Comparison of ENCODE assay signal across 30 mouse cellular contexts in the genomic region with DNA sequence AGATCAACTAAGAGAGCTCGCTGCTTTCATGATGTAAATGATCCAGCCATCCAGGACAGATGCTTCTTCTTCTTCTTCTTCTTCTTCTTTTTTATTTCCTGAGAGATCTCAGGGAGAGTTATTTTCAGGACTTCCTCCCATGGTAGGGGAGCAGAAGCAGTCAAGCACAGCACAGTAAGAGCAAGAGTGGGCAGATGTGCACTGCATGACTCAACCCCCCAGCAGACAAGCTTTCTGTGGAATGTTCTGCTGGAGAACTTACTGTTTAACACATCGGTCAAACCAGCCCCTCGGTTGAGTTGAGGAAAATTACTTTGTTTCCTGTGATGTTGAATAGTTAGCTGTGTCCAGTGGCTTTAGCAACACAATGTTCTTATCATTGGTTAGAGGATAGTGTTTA.
DNase-seq lines count a peak whose midpoint lies in the region; ATAC-seq and TF ChIP-seq lines count a peak whose summit lies in the region.
"Had no signal": no experiment of that assay in that cellular context is flagged by ENCODE, and none has a peak within 500 bp of the region (broad histone marks: within the 10 kb centered on the region; RNA-seq: fewer than 3 reads in every experiment).

No protein-coding gene starts in this region.

- in situ Hi-C loops in CH12.LX (cut with MboI; ENCODE audit: low pct_ligation_motif_present, low pct_unique_long_range_greater_than_20kb, low sequenced_read_pairs): no loop called here

- WGBS in forebrain, embryonic 10.5 days: 95% methylated on average over 3 of the region's 3 CpGs

- TF ChIP-seq CTCF in CH12.LX (conservative IDR thresholded peaks at IDR 0.05 in 1 of 2, IDR thresholded peaks at IDR 0.05 in 1 of 2; ENCODE audit: low read depth in 2 of 2, low read length in 2 of 2): no peak

- TF ChIP-seq POLR2A in CH12.LX (IDR thresholded peaks at IDR 0.05; ENCODE audit: low read depth, low read length): no peak

- H3K4me2 ChIP-seq in CH12.LX (ENCODE audit: insufficient read depth, low read depth, poor library complexity, severe bottlenecking): peak overlapping the region; percentile 6; the same call in 1 of the 2 replicates
- H3K4me2 ChIP-seq: forebrain, embryonic 15.5 days; heart, embryonic 13.5 days; hindbrain, embryonic 14.5 days; limb, embryonic 12.5 days; liver, embryonic 15.5 days; lung, embryonic 14.5 days; stomach, embryonic 15.5 days had no signal

- TF ChIP-seq RAD21 in CH12.LX (IDR thresholded peaks at IDR 0.05; ENCODE audit: low read depth, low read length): no peak

- H3K4me1 ChIP-seq in CH12.LX (ENCODE audit: control insufficient read depth in 1 of 2, insufficient read depth in 2 of 2): peaks cover 0 to 20% of the 10 kb centered on the region in 2 experiments; a peak in 2 of 4 replicates
- no peaks in the 10 kb centered on the region; the same call in 1 of the 2 replicates for H3K4me1 ChIP-seq in forebrain, embryonic 10.5 days
- H3K4me1 ChIP-seq: forebrain, embryonic 15.5 days; heart, embryonic 13.5 days; limb, embryonic 12.5 days; liver, embryonic 15.5 days; stomach, embryonic 15.5 days had no signal

- intact Hi-C loops in left cerebral cortex, postnatal 10 days (cut with DNase I): no loop called here

- no peaks in the 10 kb centered on the region for H3K36me3 ChIP-seq in CH12.LX (replicated peaks in 1 of 2; ENCODE audit: control insufficient read depth in 1 of 2, insufficient read depth in 1 of 2, low read length in 1 of 2)
- no peaks in the 10 kb centered on the region for H3K36me3 ChIP-seq in forebrain, embryonic 10.5 days (replicated peaks)
- H3K36me3 ChIP-seq: forebrain, embryonic 15.5 days; heart, embryonic 13.5 days; limb, embryonic 12.5 days; liver, embryonic 15.5 days; stomach, embryonic 15.5 days had no signal

- H3K27ac ChIP-seq in CH12.LX (ENCODE audit: insufficient read depth, low read depth): no peak overlapping the region
- no peak overlapping the region for H3K27ac ChIP-seq in forebrain, embryonic 10.5 days
- H3K27ac ChIP-seq: forebrain, embryonic 15.5 days; gastrocnemius, adult 2 months; heart, embryonic 13.5 days; hindbrain, embryonic 14.5 days; limb, embryonic 12.5 days; liver, embryonic 15.5 days; stomach, embryonic 15.5 days had no signal

- DNase-seq in left cerebral cortex, adult 18-20 months (ENCODE audit: low spot score in 2 of 2): peak; percentile 22 to 43
- no peak for DNase-seq in left cerebral cortex, postnatal 10 days (ENCODE audit: extremely low spot score in 1 of 2, low spot score in 2 of 2)
- DNase-seq in A20 (ENCODE audit: low read depth, low spot score): peak; percentile 17
- DNase-seq in CH12.LX (ENCODE audit: extremely low read depth): peak; percentile 53
- peak; percentile 29 to 51 for DNase-seq in left cerebral cortex, adult 9 months (ENCODE audit: low spot score in 2 of 2)
- no peak for DNase-seq in forebrain, embryonic 10.5 days (ENCODE audit: extremely low spot score, low spot score)
- DNase-seq: adrenal gland, adult 2 months; adrenal gland, postnatal 36 days; cerebellum, adult 8-10 months; cerebellum, postnatal 36 days; gastrocnemius, adult 2 months; gastrocnemius, postnatal 36 days; heart, adult 18-20 months; heart, postnatal 10 days; kidney, adult 9 months; kidney, postnatal 10 days; layer of hippocampus, adult 9-11 months; lung, embryonic 14.5 days; lung, postnatal 14 days; midbrain, embryonic 14.5 days; retina, postnatal 1 day; thymus, postnatal 14 days had no signal

- H3K4me3 ChIP-seq in CH12.LX (replicated peaks in 1 of 3; ENCODE audit: low read depth in 2 of 3, low read length in 2 of 3, poor library complexity in 1 of 3): no peak overlapping the region
- no peak overlapping the region for H3K4me3 ChIP-seq in forebrain, embryonic 10.5 days
- H3K4me3 ChIP-seq: forebrain, embryonic 15.5 days; gastrocnemius, adult 2 months; heart, embryonic 13.5 days; limb, embryonic 12.5 days; liver, embryonic 15.5 days; stomach, embryonic 15.5 days had no signal

- no peaks in the 10 kb centered on the region for H3K27me3 ChIP-seq in CH12.LX (replicated peaks)
- H3K27me3 ChIP-seq in forebrain, embryonic 10.5 days (ENCODE audit: poor library complexity, severe bottlenecking): no peaks in the 10 kb centered on the region
- H3K27me3 ChIP-seq: forebrain, embryonic 15.5 days; heart, embryonic 13.5 days; limb, embryonic 12.5 days; liver, embryonic 15.5 days; stomach, embryonic 15.5 days had no signal

- dilution Hi-C loops in CH12.LX (cut with MboI; ENCODE audit: extremely low pct_ligation_motif_present, extremely low pct_unique_long_range_greater_than_20kb, low sequenced_read_pairs): no loop called here

- no peaks in the 10 kb centered on the region for H3K9me3 ChIP-seq in CH12.LX (replicated peaks; ENCODE audit: low read length)
- H3K9me3 ChIP-seq in forebrain, embryonic 10.5 days: no peaks in the 10 kb centered on the region
- H3K9me3 ChIP-seq: forebrain, embryonic 15.5 days; heart, embryonic 13.5 days; limb, embryonic 12.5 days; liver, embryonic 15.5 days; stomach, embryonic 15.5 days had no signal

- H3K79me2 ChIP-seq in CH12.LX (replicated peaks; ENCODE audit: control insufficient read depth, extremely low read depth, insufficient read depth, poor library complexity, severe bottlenecking): no peaks in the 10 kb centered on the region

- H3K9ac ChIP-seq in CH12.LX (ENCODE audit: insufficient read depth, low read depth): no peak overlapping the region
- H3K9ac ChIP-seq: forebrain, embryonic 15.5 days; heart, embryonic 13.5 days; hindbrain, embryonic 14.5 days; limb, embryonic 12.5 days; liver, embryonic 15.5 days; lung, embryonic 14.5 days; stomach, embryonic 15.5 days had no signal

- ATAC-seq in erythroid progenitor cell, adult 5-6 weeks (replicated peaks; ENCODE audit: low FRiP score, poor library complexity, severe bottlenecking): no peak
- ATAC-seq: forebrain, embryonic 15.5 days; intestine, postnatal 0 days had no signal

- TF ChIP-seq EP300 in CH12.LX (IDR thresholded peaks at IDR 0.05; ENCODE audit: low read length): no peak

TF ChIP-seq in CH12.LX, 34 proteins besides CTCF, POLR2A, EP300 and RAD21:
- TF ChIP-seq ELF1 (IDR thresholded peaks at IDR 0.05; ENCODE audit: low read depth, low read length) (no peak), ZC3H11A (IDR thresholded peaks at IDR 0.05; ENCODE audit: low read depth, low read length) (no peak), MAX (IDR thresholded peaks at IDR 0.05; ENCODE audit: low read length) (no peak), SIN3A (IDR thresholded peaks at IDR 0.05; ENCODE audit: low read length) (no peak), NRF1 (IDR thresholded peaks at IDR 0.05; ENCODE audit: low read depth, low read length) (no peak), MEF2A (IDR thresholded peaks at IDR 0.05; ENCODE audit: borderline replicate concordance, low read depth, low read length) (no peak), MXI1 (IDR thresholded peaks at IDR 0.05; ENCODE audit: low read depth, low read length) (no peak), JUN (IDR thresholded peaks at IDR 0.05; ENCODE audit: insufficient read depth, low read depth, low read length) (no peak), ZNF384 (IDR thresholded peaks at IDR 0.05; ENCODE audit: low read depth, low read length) (no peak), BHLHE40 (IDR thresholded peaks at IDR 0.05; ENCODE audit: low read depth, low read length) (no peak), CHD1 (IDR thresholded peaks at IDR 0.05; ENCODE audit: low read depth, low read length) (no peak), PAX5 (IDR thresholded peaks at IDR 0.05; ENCODE audit: low read length) (no peak)

Comparison
In these comparisons a context has a peak if more than half of its experiments do, and no peak if none do; other contexts are left out.
1. DNase-seq: peak in left cerebral cortex, adult 18-20 months (2 of 2), A20 (single experiment), CH12.LX (single experiment) and left cerebral cortex, adult 9 months (2 of 2); none in left cerebral cortex, postnatal 10 days (0 of 2) and forebrain, embryonic 10.5 days (single experiment).